Mouse (Mus musculus) T-helper 17 cell (primary cell): Measurements from ENCODE around the gene Iqsec2.

ENCODE experiments used
- in situ Hi-C, 2 experiments: fragments of 300-600 bp; cut with MboI, MseI; formaldehyde crosslinking; loops; 1 replicate in 1 of 2; 2 replicates in 1 of 2; pipeline ENCODE4 v1.15.1; 2025; ENCODE audit warnings: high pct_unique_total_duplicates in 2 of 2

Iqsec2 gene

DNA sequence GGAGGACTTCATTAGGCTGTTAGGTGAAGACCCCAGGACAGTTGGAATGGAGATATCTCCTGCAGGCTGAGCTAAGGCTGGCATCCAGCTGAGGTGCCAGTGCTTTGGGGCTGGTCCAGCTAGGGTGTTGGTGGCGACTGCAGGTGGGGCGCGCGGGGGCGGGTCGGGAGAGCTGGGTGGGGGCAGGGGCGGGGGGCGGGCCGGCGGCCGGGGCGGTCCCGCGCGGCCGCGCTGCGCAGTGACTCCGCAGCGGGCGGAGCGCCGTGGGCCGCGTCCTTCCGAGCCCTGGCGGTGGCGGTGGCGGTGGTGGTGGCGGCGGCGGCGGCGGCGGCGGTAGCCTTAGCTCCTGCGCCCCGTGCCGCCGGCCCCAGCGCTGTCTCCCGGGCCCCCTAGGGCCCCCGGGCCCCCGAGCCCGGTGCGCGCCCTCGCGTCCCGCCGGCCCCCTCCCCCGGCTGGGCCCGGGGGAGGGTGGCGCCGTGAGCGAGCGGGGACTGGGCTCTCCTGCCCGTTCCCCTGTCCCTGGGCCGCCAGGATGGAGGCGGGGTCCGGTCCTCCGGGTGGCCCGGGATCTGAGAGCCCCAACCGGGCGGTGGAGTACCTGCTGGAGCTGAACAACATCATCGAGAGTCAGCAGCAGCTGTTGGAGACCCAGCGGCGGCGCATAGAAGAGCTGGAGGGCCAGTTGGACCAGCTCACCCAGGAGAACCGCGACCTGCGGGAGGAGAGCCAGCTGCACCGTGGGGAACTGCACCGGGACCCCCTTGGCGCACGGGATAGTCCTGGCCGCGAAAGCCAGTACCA is at the start of gene Iqsec2:
Gene Iqsec2, plus strand, starts transcription at position 328 of the 801 bp plus-strand sequence.
- in situ Hi-C loops, result loop anchor here (10.0 to 25.0 kb wide), 2 partner anchors 1639 to 1657 kb away; no protein-coding TSS in a partner anchor

DNA sequence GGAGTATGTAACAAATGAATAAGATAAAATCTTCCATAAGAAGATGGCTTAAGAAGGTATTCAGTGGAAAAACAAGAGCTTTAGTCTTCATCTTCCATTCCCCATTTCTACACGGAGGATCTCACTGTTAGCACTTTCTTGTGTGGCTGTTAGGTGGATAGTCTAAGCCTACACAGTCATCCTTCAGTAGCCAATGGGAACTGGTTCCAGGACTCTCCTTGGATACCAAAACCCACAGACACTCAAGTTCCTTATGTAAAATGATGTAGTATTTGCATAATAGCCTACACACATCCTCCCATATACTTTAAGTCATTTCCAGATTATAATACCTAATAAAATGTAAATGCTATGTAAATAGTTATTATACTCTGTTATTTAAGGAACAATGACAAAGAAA is 46.5 kb upstream of the Iqsec2 start:
- in situ Hi-C loops, result no loop called here

DNA sequence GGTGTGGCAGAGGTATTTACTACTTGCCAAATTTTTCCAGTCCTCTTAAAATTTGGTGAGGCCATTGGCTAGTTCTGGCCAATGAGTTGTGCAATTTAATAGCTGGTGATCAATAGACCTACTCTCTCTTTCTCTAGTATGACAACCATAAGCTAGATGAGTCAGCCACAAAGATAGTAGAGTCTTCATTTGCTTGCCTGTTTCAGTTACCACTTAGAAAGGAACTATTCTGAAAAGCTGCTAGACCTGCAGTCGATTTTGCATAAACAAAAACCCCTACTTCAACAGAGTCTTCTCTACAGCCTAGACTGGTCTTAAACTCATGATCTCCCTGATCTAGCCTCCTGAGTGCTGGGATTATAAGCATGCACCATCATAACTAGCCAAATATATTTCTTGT is 22.4 kb upstream of the Iqsec2 start:
- in situ Hi-C loops, result no loop called here

DNA sequence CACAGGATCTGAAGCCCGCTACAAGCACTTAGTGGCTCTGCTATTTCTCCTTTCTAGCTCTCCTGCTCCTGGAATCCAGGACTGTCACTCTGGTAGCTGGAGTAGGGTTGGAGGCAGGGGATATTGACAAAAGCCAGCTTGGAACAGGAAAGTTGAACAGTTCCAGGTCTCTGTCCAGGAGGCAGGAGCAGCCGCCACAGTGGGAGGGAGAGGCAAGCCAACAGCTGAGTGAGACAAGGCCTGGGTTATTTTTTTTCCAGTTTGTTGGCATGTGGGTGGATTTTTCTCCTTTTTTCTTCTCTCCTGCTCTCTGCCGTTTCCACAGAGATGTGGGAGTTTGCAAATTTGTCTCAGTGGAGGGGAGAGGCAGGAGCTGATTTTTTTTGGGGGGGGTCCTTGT is 13.3 kb upstream of the Iqsec2 start:
- in situ Hi-C loops, result loop anchor here in 1 of 2 experiments (25.0 kb wide), 1 partner anchor 1643 kb away; no protein-coding TSS in a partner anchor

DNA sequence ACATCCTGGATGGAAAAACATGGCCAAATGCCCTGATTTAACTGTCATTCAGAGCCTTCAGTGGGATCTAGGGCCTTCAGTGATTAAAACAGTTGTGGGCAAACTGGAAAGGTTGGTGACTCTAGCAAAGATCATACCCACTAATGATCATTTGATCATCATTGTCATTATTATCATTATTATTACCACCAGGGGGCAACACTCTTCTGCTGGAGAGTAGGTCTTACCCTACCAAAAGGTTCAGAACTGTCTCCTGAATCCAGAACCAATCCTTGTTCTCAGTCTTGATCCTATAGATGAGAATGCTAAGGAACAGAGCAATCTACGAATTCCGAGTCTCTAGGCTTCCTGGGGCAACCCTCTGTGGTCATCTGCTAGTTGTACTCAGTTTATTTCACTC is 12.0 kb upstream of the Iqsec2 start:
- in situ Hi-C loops, result loop anchor here in 1 of 2 experiments (25.0 kb wide), 1 partner anchor 1645 kb away; no protein-coding TSS in a partner anchor

DNA sequence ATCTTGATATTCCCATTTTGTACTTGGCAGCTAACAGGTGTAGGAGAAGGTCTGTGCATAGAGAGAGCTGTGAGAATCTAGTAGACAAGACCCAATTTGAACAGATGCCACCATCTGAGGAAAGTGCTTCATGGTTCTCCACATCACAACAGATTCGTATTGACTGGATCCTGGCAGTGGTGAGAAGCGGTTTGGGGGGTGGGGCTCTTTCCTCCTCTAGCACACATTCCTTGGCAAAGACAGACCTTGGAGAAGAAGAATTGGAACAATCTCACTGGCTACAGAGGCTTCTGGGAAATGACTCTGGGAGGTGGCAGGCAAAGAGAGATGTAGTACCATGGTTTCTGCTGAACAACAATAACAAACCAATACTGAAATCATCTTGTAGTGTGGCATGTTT is 8.9 kb upstream of the Iqsec2 start:
- in situ Hi-C loops, result loop anchor here in 1 of 2 experiments (5.0 to 25.0 kb wide), 2 partner anchors 48 to 1648 kb away; no protein-coding TSS in a partner anchor

DNA sequence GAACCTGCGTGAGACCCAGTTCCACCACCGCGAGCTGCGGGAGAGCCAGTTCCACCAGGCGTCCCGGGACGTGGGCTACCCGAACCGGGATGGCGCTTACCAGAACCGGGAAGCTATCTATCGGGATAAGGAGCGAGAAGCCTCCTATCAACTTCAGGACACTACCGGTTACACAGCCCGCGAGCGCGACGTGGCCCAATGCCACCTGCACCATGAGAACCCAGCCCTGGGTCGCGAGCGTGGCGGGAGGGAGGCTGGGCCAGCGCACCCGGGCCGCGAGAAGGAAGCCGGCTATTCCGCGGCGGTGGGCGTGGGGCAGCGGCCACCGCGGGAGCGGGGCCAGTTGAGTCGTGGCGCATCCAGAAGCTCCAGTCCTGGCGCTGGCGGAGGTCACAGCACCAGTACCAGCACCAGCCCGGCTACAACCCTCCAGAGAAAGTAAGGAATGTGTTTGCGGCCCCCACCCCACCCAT is 710 bp downstream of the Iqsec2 start:
- in situ Hi-C loops, result loop anchor here (5.0 to 25.0 kb wide), 3 partner anchors 207 to 1657 kb away; no protein-coding TSS in a partner anchor

DNA sequence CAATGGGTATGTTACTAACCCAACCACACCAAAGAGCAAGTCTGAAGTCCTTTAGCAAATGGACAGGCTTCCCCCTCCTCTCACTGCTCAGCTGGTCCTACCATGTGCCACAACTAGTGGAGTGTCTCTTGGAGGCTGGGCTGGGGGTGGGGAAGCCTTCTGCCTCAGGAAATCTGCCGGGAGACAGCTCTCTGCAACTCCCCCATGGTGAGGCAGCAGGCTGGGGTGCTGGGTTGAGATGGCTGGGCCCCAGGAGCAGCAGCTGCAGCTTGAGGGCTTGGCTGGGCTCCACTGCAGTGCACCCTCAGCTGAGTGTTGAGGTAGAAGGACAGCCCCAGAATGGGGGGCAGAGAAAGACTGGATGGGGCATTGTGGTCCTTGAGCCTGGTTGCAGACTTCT is 2.1 kb downstream of the Iqsec2 start:
- in situ Hi-C loops, result loop anchor here (5.0 to 25.0 kb wide), 3 partner anchors 209 to 1659 kb away; no protein-coding TSS in a partner anchor

DNA sequence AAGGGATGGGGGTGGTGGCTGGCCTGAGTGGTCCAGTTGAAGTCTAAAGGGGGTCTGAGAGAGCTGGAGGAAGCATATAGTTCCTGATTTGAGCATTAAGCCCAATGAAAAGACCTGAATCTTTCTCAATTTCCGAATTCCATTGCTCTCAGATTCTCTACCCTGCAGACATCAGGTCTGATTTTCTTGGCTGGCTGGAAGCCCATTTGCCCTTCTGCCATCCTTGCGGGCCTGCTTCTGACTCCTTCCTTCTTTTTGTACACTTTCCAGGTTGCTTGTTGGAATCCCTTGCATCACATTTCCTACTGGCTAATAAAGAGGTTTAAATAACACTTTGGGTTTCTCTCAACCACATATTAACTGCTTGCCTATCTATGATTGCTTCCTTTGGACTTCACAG is 2.6 kb downstream of the Iqsec2 start:
- in situ Hi-C loops, result loop anchor here (5.0 to 25.0 kb wide), 3 partner anchors 209 to 1659 kb away; no protein-coding TSS in a partner anchor

DNA sequence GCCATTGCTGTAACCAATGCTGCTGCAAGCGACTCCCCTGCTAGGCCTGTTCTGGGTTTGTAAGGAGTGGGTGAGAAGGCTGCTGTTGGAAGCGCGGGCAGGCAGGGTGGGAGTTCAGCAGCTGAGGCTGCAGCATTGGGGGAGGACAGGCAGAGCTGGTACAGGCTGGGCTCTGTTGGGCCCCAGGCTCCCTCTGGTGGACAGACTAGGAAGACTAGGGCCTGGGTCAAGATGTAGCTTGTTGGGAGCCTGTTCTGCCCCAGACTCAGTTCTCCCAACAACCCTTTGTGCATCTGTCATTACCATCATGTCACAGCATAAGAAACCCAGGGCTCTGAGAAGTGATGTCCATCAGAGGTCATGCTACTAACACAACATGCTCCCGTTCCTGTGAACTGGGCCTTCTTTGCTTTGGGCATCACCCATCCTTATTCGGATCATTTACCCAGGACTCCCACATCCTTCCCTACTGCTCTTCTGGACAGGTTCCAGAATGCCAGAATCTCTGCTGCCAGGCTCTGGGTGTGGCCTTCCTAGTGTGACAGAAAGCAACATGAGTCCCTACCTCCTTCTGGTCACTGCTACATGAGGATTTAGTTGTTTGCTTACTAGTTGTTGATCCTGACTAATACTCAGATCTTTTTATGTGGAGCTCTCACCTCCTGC is 3.5 kb downstream of the Iqsec2 start:
- in situ Hi-C loops, result loop anchor here (5.0 to 25.0 kb wide), 3 partner anchors 210 to 1660 kb away; no protein-coding TSS in a partner anchor

DNA sequence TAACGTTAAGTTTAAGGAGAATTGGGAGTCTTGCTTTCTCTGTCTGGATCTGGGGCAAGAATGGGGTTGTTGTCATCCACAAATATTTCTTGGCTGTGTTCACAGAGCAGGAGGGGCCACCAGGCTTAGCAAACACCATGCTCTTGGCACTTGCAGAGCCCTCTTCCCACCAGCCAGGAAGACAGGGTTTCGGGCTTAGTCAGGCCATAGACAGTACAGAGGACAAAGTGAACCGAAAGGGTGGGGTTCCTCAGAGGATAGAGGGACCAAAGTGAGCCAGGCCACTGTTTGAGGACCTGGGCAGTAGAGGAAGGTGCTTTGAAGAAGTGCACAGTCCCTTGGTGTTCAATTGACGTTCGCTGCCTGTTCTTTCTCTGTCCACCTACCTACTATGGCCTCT is 4.6 kb downstream of the Iqsec2 start:
- in situ Hi-C loops, result loop anchor here (5.0 to 25.0 kb wide), 3 partner anchors 211 to 1661 kb away; no protein-coding TSS in a partner anchor

DNA sequence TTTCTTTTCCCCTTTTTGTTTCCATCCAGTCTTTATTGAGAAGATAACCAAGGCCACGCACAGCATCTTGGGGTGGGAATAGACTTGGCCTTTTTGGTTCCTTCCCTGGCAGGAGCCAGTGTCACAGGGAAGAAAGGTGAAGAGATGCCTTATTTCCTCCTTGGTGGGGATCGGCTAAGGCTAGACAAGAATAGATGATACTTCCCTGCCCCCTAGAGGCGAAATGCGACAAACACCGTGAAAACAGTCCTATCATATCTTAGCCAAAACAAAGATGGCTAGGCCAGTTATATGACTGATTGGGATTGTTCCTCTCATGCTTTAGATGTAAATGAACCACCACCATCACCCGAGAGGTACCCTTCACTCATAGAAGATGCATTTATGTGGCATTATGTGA is 7.6 kb downstream of the Iqsec2 start:
- in situ Hi-C loops, result loop anchor here in 1 of 2 experiments (5.0 to 10.0 kb wide), 2 partner anchors 217 to 626 kb away; no protein-coding TSS in a partner anchor

DNA sequence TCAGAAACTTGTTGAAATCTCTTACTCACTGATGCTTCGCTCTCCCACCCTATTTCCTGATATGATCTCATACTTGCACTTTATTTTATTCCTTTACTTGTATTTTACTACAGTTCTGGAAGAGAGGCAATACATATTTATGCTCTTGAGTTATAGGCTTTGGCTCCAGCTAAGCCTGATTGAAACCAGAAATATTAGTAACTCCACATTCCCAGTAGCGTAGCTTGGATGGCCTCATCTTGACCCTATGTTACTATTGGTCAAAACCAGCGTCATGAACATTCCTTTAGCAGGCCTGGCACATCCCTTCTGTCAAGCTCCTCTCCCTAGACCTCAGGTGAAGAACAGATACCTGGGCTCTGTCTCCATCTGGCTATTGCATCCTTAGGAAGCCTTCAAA is 14.2 kb downstream of the Iqsec2 start:
- in situ Hi-C loops, result loop anchor here in 1 of 2 experiments (10.0 kb wide), 1 partner anchor 223 kb away; no protein-coding TSS in a partner anchor

DNA sequence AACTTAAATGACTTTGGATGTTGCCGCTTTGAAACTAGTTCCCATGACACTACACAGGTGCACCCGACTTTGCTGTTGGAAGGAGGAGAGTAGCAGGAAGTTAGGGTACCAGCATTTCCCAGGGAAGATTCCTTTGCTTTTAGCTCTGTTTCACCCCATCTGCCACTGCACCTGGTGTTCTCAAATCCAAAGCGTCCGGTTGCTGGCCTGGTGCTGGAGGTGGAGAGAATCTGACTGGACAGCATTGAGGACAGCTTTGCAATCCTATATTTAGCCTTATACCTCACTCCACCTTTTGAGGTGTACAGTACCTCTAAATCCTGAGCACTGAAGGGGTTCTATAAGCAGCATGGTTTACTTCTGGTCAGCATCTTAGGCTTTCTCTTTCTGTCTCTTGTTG is 17.3 kb downstream of the Iqsec2 start:
- in situ Hi-C loops, result no loop called here

DNA sequence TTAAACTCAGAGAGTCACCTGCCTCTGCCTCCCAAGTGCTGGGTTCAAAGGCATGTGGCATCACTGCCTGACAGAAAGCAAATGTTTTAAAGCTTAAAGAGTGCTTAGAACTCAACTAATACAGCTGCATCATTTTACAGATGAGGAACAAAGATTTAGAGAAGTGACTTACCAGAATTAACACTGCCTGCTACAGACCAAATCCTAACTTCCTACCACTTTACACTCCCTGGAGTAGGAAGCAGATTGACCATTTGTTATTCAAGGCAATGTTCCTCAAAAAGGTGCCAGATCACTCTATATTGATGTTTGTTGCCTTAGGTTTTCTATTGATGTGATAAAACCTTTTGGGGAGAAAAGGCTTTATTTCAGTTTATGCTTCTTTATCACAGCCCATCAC is 20.0 kb downstream of the Iqsec2 start:
- in situ Hi-C loops, result no loop called here

DNA sequence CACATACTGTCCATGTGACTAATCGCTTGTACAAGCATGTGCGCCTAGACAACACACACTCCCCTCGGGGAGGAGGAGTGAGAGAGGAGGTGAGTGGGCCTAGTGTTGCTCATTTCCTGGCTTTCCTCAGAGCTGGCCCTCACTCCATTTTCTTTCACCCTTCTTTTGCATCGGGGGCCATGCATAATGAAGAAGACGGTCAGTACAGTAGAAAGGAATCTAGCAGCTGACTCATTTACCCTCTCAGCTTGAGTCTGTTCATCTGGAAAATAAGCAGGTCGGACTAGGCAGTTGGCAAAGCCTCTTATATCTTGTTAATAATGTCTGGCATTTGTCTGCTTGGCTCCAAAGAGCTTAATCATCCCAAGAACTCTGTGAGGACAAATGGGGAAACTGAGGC is 22.1 kb downstream of the Iqsec2 start:
- in situ Hi-C loops, result no loop called here

DNA sequence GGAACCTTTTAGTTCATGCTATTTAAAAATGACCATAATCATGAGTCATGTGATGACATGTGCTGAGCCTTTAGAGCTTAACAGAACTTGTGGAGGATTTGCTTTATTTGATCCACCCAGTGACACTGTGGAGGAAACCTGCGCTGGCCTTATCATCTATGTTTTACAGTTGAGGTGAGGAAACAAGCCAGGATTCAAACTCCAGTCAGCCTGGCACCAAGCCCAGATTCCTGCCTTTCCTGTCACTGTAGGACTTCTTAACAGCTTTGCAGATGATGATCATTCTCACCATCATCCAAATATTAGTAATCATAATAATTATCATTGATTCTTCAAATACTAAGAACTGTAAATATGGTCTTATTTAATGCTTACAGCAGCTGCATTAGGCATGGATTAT is 24.5 kb downstream of the Iqsec2 start:
- in situ Hi-C loops, result no loop called here

DNA sequence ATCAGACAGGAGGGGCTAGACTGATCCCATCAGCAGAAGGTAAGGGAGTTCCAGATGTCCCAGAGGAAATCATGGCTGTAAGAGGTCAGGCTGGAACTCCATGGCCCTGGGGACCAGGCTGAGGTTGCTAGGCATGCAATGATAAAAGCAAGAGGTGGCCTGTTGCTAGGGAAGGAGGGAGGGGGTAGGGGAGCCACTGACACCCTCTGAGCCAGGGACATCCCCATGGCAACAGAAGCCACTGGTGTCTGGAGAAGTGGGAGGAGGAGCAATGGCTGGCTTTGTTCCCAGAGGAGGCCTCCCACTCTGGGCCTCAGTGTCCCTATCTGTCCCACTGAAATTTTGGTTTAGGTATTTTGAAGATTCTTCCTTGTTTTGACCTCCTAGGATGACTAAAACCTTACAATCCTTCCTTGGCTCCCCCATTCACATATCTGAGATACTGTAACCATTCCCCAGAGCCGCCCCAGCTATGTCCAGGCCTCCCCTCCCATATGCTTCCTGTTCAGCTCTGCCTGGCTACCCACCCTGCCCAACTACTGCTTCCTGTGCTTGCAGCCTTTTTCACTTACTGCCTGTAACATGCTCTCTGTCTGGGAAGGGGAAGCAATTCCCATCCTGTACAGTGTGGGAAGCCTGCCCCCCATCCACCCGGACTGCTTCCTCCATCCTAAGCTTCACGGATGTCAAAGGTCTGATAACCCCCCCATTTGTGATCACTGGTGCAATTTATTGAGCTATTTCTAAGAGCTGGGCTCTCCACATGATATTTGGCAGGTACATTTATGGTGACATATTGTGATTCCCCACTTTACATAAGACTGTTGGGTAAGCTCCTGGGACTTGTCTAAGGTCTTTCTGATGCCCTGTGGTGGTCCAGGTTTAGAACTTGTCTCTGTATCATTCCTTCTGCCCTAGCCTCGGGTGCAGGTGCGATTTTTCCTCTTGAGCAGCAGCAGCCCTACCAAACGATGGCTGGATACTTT is 27.3 kb downstream of the Iqsec2 start:
- in situ Hi-C loops, result no loop called here

DNA sequence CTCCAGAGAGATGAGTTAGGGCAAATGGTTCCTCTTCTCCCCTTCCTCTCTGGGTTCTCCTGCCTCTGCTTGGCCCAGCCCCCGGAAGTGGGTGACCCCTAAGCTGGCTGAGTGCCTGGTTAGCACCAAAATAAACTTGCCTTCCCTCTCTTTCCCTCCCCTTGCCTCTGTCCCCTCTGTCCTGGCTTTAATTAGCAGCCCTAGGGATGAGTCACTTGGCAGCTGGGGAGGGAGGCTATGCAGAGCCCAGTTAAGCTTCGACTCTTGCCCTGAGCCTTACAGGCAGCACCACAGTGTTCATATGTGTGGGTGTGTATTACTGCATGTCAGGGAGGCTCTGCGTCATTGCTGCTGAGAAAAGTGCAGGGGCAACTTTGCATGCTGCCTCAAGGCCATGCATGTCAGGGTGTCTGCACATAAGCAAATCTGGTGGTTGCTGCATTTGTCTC is 28.4 kb downstream of the Iqsec2 start:
- in situ Hi-C loops, result no loop called here

DNA sequence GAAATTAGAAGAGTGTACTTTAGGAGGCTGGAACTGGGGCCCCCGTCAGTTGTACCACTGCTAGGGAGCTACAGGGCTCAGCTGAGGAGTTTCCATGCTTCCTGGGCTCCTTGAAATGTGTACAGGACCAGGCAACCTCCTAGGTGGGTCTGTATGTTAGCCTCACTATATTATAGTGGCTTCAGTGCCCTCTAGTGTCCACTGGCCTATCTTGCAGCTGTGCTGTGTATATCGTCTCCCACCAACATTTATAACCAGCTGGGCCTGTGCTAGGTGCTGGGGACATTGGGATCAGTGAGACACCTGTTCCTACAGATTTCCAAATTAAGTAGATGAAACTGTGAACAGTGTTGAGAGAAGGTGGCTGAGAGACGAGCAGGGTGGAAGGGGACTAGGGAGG is 31.2 kb downstream of the Iqsec2 start:
- in situ Hi-C loops, result no loop called here

DNA sequence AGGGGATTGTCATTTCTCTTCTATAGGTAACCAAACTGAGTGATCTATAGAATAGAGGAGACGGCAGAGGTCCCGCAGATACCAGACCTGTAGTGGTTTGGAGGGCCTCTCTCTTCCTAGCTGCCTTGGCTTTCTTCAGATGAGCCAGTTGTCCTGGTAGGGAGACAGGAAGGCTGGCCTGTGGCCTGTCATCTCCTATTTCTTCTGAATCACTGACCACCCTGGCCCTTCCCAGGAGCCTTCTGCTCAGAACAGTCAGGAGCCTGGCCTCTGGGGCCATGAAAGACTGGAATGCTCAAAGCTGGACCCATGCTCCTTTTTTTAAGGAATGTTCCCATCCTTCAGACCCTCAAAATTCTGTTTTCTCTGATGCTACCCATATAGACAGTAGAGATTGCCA is 33.8 kb downstream of the Iqsec2 start:
- in situ Hi-C loops, result no loop called here
